Mouse (Mus musculus) thymus, postnatal 0 days (tissue): ENCODE data around the gene Olfr1022. TPM values are rescaled to one million over a fixed set of nuclear protein-coding genes. Genes with fewer than 3 reads are reported as not detected.

Source experiments
- DNase-seq: peaks from one replicate; pipeline ENCODE4 v3.0.0-alpha.2; 2015; ENCODE audit warnings: low spot score
- polyA plus RNA-seq: library from polyadenylated mRNA; unstranded; fragments of >200 nt; fragmentation: Nextera tagmentation; extraction: Ambion mirVana; gene quantifications from 2 replicates; pipeline ENCODE4 v1.2.1, GENCODE M21; 2015

Gene Olfr1022
- polyA plus RNA-seq, result not detected in 2 replicates

DNA sequence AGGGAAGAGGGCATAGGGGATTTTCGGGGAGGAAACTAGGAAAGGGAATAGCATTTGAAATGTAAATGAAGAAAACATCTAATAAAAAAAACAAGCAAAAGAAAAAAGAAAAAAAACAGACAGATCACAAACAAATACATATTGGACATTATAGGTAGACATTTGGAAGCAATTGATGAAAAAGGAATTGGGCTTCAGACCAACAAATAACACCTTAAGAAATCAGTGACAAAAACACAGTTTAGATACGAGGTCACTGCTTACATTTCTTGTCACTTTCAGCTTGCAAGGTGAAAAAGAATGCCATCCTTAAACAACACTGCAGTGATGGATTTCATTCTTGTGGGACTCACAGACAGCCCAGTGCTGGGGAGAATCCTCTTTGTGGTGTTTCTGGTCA, at the start of gene Olfr1022:
Gene Olfr1022, plus strand, starts transcription at position 301 of the 400 bp plus-strand sequence.
- DNase-seq, result no peak

DNA sequence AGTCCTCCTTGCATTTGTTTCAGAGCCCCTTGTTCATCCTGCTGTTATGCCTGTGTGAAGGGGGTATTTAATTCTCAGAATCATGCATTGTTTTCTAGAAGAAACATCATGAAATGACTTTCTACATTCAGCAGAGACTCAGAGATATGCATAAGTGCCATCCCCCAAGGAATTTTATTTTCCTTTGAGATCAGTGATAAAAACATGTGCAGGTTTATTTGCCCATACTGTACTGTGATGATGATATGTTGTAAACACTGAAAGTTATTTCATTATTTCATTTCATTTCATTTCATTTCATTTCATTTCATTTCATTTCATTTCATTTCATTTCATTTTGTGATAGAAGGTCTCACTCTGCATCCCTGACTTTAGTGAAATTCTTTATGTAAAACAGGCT, 23.0 kb upstream of the Olfr1022 start, which contains the start of gene Olfr1019:
Gene Olfr1019, minus strand, starts transcription at position 101 of the 400 bp plus-strand sequence.
- DNase-seq, result no peak

- DNase-seq, result no peak
These were observed 21.7 kb upstream of the Olfr1022 start, which contains the start of gene Olfr1020 for GRCm38 (mm10) chr2:85846730-85847129. Olfr1020 (plus strand) TSS chr2:85847030.

DNA sequence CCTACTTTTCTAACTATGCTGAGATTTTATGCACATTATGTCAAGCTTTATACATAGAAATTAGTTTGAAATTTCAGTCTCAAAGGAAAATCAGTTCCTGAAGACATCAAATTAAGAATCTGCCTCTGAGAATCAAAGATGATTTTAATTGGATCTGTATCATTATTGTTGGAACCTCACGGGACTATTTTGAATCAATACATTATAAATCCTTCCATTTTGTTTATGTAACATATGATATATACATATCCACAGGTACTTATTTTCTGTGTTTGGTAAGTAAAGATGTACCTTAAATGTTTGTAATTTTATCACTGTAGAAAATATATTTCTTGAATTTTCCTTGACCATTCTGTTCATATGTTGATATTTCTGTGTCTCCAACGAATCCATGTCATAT, 16.9 kb downstream of the Olfr1022 start, which contains the start of gene Olfr1023:
Gene Olfr1023, plus strand, starts transcription at position 301 of the 400 bp plus-strand sequence.
- no peak for DNase-seq

DNA sequence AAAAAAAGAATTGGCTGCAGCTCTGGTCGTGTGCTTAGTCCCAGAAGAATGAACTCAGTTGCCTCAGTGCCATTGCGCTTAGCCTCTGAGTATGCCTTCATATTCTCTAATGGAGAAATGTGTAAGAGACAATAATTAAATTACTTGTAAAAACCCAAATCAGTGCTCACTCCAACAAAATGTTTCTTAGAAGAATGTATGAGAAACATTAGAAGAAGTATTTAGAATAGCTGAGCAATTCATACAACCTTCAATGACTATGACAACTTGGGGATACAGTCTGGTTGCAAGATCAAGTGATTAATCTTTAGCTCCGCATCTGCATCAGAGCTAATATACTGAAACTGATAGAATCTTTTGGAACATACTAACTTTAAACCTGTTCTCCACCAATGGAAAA, 36.6 kb downstream of the Olfr1022 start, which contains the start of gene Olfr1024:
Gene Olfr1024, minus strand, starts transcription at position 101 of the 400 bp plus-strand sequence.
- DNase-seq, result no peak

GRCm38 (mm10) chr2:85913197-85913596, 44.8 kb downstream of the Olfr1022 start:
- DNase-seq, result no peak

GRCm38 (mm10) chr2:85914893-85915292, 46.5 kb downstream of the Olfr1022 start, which contains the start of gene Olfr1025-ps1:
Olfr1025-ps1 (plus strand) TSS chr2:85915193.
- no peak for DNase-seq

Other genes starting within 250 kb of the Olfr1022 start
- not detected in 2 replicates for gene Olfr1002, start 217.9 kb upstream of the Olfr1022 start, polyA plus RNA-seq
- not detected in 2 replicates for gene Olfr154, start 204.1 kb upstream of the Olfr1022 start, polyA plus RNA-seq
- not detected in 2 replicates for gene Olfr1006, start 189.8 kb upstream of the Olfr1022 start, polyA plus RNA-seq
- not detected in 2 replicates for gene Olfr1008, start 179.2 kb upstream of the Olfr1022 start, polyA plus RNA-seq
- not detected in 2 replicates for gene Olfr1009, start 153.2 kb upstream of the Olfr1022 start, polyA plus RNA-seq
- gene Olfr1012, start 105.8 kb upstream of the Olfr1022 start, polyA plus RNA-seq, result not detected in 2 replicates
- gene Olfr1013, start 101.5 kb upstream of the Olfr1022 start, polyA plus RNA-seq, result not detected in 2 replicates
- not detected in 2 replicates for gene Olfr1014, start 95.9 kb upstream of the Olfr1022 start, polyA plus RNA-seq
- gene Olfr1015, start 86.6 kb upstream of the Olfr1022 start, polyA plus RNA-seq, result not detected in 2 replicates
- not detected in 2 replicates for gene Olfr1016, start 66.0 kb upstream of the Olfr1022 start, polyA plus RNA-seq
- not detected in 2 replicates for gene Olfr1018, start 50.1 kb upstream of the Olfr1022 start, polyA plus RNA-seq
- gene Olfr1019, start 23.1 kb upstream of the Olfr1022 start, polyA plus RNA-seq, result not detected in 2 replicates
- gene Olfr1020, start 21.6 kb upstream of the Olfr1022 start, polyA plus RNA-seq, result not detected in 2 replicates
- gene Olfr1023, start 17.0 kb downstream of the Olfr1022 start, polyA plus RNA-seq, result not detected in 2 replicates
- not detected in 2 replicates for gene Olfr1024, start 36.5 kb downstream of the Olfr1022 start, polyA plus RNA-seq
- gene Olfr1025-ps1, start 46.6 kb downstream of the Olfr1022 start, polyA plus RNA-seq, result not detected in 2 replicates
- not detected in 2 replicates for gene Olfr1026, start 53.0 kb downstream of the Olfr1022 start, polyA plus RNA-seq
- gene Olfr1028, start 81.8 kb downstream of the Olfr1022 start, polyA plus RNA-seq, result not detected in 2 replicates
- gene Olfr1029, start 105.3 kb downstream of the Olfr1022 start, polyA plus RNA-seq, result not detected in 2 replicates
- not detected in 2 replicates for gene Olfr1030, start 110.7 kb downstream of the Olfr1022 start, polyA plus RNA-seq
- not detected in 2 replicates for gene Olfr1031, start 121.7 kb downstream of the Olfr1022 start, polyA plus RNA-seq
- gene Olfr1032, start 136.9 kb downstream of the Olfr1022 start, polyA plus RNA-seq, result not detected in 2 replicates
- gene Olfr1033, start 152.0 kb downstream of the Olfr1022 start, polyA plus RNA-seq, result 1.7 and 2.3 TPM in 2 replicates
- 0.03 and 0.05 TPM in 2 replicates for gene Olfr1034, start 177.3 kb downstream of the Olfr1022 start, polyA plus RNA-seq
- not detected in 2 replicates for gene Olfr1036, start 205.4 kb downstream of the Olfr1022 start, polyA plus RNA-seq
- gene Olfr1037, start 218.8 kb downstream of the Olfr1022 start, polyA plus RNA-seq, result not detected in 2 replicates